Mouse (Mus musculus) hindbrain, embryonic 10.5 days (tissue): ENCODE measurements around the gene Gprc5c. TPM values are rescaled to one million over a fixed set of nuclear protein-coding genes. Genes with fewer than 3 reads are reported as not detected.

Experiments used
- DNase-seq: peaks from one replicate; pipeline ENCODE4 v3.0.0-alpha.2; 2017; ENCODE audit warnings: low spot score
- H3K27ac ChIP-seq: fragments of 300-500 bp; sonication (generic); 2 replicates; pipeline ENCODE4 v1.5.1; 2016; ENCODE audit warnings: mild to moderate bottlenecking, moderate library complexity
- H3K27me3 ChIP-seq: fragments of 300-500 bp; sonication (generic); 2 replicates; pipeline ENCODE4 v1.6.1; 2016; ENCODE audit warnings: mild to moderate bottlenecking; ENCODE audit not compliant: poor library complexity, insufficient read depth, severe bottlenecking
- H3K36me3 ChIP-seq: fragments of 300-500 bp; sonication (generic); 2 replicates; pipeline ENCODE4 v1.6.1; 2016; ENCODE audit warnings: mild to moderate bottlenecking, moderate library complexity
- H3K4me1 ChIP-seq: fragments of 300-500 bp; sonication (generic); replicated peaks from 2 replicates; pipeline ENCODE4 v1.6.1; 2016; ENCODE audit warnings: mild to moderate bottlenecking
- H3K4me3 ChIP-seq: fragments of 300-500 bp; sonication (generic); 2 replicates; pipeline ENCODE4 v1.5.1; 2016; ENCODE audit warnings: mild to moderate bottlenecking, moderate library complexity
- H3K9me3 ChIP-seq: fragments of 300-500 bp; sonication (generic); 2 replicates; pipeline ENCODE4 v1.6.1; 2016; ENCODE audit warnings: mild to moderate bottlenecking, moderate library complexity
- WGBS: fragments of 180-500 bp; shearing (Covaris S2); methylation state at CpG from one replicate; pipeline ENCODE4 v1.1.7; 2016; 5-methylcytosine and 5-hydroxymethylcytosine counted together
- polyA plus RNA-seq: library from polyadenylated mRNA; unstranded; fragments of >200 nt; fragmentation: Nextera tagmentation; extraction: Ambion mirVana; gene quantifications from 2 replicates; pipeline ENCODE4 v1.2.1, GENCODE M21; 2016

The Gprc5c gene
- polyA plus RNA-seq, 1 experiment from 2014 or later = 31.5 TPM

- Histone ChIP-seq H3K4me3 (no peak overlapping the region), H3K9me3 (0 out of 2 replicates have a peak, but pooled peaks cover 3% of the 10 kb centered on the region), H3K27me3 (no peaks in the 10 kb centered on the region), H3K36me3 (peaks cover 16% of the 10 kb centered on the region), H3K27ac (no peak overlapping the region), H3K4me1 (peaks cover 24% of the 10 kb centered on the region)
- WGBS = 86% methylated on average over 3 of the region's 3 CpGs
- DNase-seq = no peak
Measured at GRCm38 (mm10) chr11:114862687-114863086, 11.7 kb downstream of the Gprc5c start.

DNA sequence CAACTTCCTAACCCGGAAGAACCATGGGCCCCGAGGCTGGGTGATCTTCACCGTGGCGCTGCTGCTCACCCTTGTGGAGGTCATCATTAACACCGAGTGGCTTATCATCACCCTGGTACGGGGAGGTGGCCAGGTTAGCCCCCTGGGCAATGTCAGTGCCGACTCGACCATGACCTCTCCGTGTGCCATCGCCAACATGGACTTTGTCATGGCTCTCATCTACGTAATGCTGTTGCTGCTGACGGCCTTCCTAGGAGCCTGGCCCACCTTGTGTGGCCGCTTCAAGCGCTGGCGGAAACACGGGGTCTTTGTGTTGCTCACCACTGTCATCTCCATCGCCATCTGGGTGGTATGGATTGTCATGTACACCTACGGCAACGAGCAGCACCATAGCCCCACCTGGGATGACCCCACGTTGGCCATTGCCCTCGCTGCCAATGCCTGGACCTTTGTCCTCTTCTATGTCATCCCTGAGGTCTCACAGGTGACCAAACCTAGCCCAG lies 13.0 kb downstream of the Gprc5c start:
- Histone ChIP-seq H3K4me3 (no peak overlapping the region), H3K36me3 (peaks cover 25% of the 10 kb centered on the region), H3K4me1 (peaks cover 25% of the 10 kb centered on the region), H3K27ac (0 out of 2 replicates have a peak overlapping the region, but pooled peaks have one; percentile 8), H3K9me3 (no peaks in the 10 kb centered on the region), H3K27me3 (no peaks in the 10 kb centered on the region)
- WGBS = 91% methylated on average over 21 of the region's 21 CpGs
- no peak for DNase-seq

GRCm38 (mm10) chr11:114865999-114866398 lies 15.0 kb downstream of the Gprc5c start:
- H3K9me3 ChIP-seq = no peaks in the 10 kb centered on the region
- DNase-seq = no peak
- H3K36me3 ChIP-seq = peaks cover 37% of the 10 kb centered on the region
- H3K4me3 ChIP-seq = no peak overlapping the region
- 73% methylated on average over 5 of the region's 5 CpGs for WGBS
- H3K27me3 ChIP-seq = no peaks in the 10 kb centered on the region
- peak overlapping the region; percentile 72 for H3K27ac ChIP-seq
- peaks cover 25% of the 10 kb centered on the region for H3K4me1 ChIP-seq

GRCm38 (mm10) chr11:114866486-114867360 lies 15.8 kb downstream of the Gprc5c start:
- peak overlapping the region; percentile 72 for H3K27ac ChIP-seq
- no peaks in the 10 kb centered on the region for H3K9me3 ChIP-seq
- 44% methylated on average over 10 of the region's 10 CpGs for WGBS
- DNase-seq = no peak
- peaks cover 25% of the 10 kb centered on the region for H3K4me1 ChIP-seq
- no peak overlapping the region; the same call in 1 of the 2 replicates for H3K4me3 ChIP-seq
- H3K27me3 ChIP-seq = no peaks in the 10 kb centered on the region
- H3K36me3 ChIP-seq = peaks cover 45% of the 10 kb centered on the region

DNA sequence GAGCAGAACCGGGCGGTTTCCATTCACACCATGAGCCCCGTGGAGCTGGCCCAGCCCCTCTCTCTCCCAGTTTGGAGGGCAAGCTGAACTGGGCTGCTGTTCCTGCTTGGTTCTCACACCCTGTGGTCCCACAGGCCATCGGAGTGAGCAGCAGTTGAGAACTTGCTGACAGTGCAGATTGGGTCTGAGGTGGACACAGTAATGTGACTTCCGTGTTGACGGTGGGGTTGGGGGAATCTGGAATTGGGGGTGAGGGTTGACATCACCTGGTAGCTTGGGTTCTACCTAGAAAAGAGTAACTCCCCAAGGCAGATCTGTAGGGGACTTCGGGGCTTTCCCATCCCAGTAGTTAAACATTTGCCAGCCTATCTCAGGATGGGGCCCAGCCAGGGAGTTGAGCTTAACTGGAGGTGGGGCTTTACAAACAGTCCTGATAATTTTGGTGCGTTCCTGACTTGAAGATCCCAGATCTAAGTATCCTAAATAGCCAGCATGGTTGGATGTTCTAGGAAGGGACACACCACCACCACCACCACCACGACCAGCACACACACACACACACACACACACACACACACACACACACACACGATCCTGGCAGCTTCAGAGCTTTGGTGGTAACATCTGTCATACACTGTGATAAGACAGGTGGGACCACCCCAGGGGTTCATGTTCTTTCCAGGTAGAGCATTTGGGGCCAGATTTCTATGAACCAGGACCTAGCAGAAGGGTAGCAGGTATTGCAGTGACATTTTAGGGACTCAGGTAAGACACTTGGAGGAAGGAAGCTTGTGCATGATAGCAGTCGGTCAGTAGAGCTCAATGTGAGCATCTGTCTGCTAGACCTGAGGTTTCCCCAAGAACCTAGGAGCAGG lies 16.6 kb downstream of the Gprc5c start:
- DNase-seq = no peak
- 66% methylated on average over 11 of the region's 11 CpGs for WGBS
- no peak overlapping the region; the same call in 1 of the 2 replicates for H3K4me3 ChIP-seq
- H3K9me3 ChIP-seq = no peaks in the 10 kb centered on the region
- peaks cover 29% of the 10 kb centered on the region for H3K4me1 ChIP-seq
- no peaks in the 10 kb centered on the region for H3K27me3 ChIP-seq
- H3K27ac ChIP-seq = peak overlapping the region; percentile 72
- peaks cover 47% of the 10 kb centered on the region for H3K36me3 ChIP-seq

GRCm38 (mm10) chr11:114868280-114868679 lies 17.3 kb downstream of the Gprc5c start:
- WGBS = 92% methylated on average over 12 of the region's 12 CpGs
- Histone ChIP-seq H3K4me1 (peaks cover 36% of the 10 kb centered on the region), H3K27ac (no peak overlapping the region), H3K9me3 (no peaks in the 10 kb centered on the region), H3K4me3 (no peak overlapping the region), H3K27me3 (no peaks in the 10 kb centered on the region), H3K36me3 (peaks cover 49% of the 10 kb centered on the region)
- DNase-seq = no peak

DNA sequence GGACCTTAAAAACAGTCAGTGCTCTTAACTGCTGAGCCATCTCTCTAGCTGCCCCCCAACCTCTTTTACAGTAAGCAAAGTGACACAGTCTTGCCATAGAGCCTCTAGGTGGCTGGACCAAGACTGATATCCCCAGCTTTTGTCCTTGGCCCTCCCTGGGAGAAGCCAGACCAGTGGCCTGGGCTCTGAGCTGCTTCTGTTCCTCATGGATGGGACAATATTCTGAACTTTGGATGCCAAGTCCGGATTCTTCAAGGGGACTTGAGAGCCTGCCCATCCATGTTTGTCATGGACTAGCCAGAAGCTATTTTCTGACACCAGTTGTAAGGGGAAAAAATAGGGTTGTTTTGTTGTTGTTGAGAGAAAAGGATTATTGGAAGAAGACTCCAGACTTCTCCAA lies 18.8 kb downstream of the Gprc5c start:
- WGBS = 80% methylated on average over 1 of the region's 1 CpGs
- Histone ChIP-seq H3K27me3 (peaks cover 11% of the 10 kb centered on the region; the same call in 1 of the 2 replicates), H3K36me3 (peaks cover 38% of the 10 kb centered on the region), H3K9me3 (no peaks in the 10 kb centered on the region), H3K4me3 (no peak overlapping the region), H3K27ac (no peak overlapping the region), H3K4me1 (peaks cover 51% of the 10 kb centered on the region)
- no peak for DNase-seq

- H3K4me1 ChIP-seq = peaks cover 56% of the 10 kb centered on the region
- 93% methylated on average over 2 of the region's 2 CpGs for WGBS
Measured at GRCm38 (mm10) chr11:114871540-114871939, 20.6 kb downstream of the Gprc5c start.

DNA sequence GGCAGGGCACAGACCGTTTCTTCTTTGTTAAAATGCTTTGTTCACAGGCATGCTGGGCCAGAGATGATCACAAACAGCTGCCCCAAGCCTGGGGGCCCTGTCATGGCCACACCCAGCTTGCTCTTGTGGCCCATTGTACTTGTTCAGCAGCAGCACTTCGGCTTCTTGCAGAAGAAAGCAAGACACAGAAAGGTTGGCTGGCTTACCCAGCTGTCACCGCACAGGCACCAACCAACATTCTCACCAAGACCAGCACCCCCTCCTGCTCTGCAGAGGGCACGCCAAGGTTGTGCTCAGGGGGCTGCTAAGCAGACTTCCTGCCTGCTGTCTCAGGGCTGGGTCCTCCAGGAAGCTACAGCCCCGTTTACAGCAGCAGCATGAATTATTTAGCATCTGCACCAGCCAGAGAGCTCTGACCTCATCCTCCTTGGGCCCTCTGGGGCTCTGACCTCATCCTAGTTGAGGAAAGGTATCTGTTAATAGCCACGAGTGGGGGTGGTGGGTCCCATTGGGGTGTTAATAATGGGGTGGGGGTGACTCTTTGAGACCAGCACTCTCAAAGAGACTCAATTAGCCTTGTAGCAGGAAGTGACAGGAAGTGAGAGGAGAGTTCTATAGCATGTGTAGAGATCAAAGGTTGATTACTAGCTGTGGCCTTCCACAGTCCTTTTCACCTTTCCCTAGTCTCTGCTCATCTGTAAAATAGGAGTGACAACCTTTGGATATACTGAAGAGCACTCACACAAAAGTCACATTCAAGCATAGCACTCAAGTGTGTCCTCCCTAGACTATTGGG lies 22.3 kb downstream of the Gprc5c start:
- Histone ChIP-seq H3K36me3 (peaks cover 32% of the 10 kb centered on the region), H3K27me3 (peaks cover 14% of the 10 kb centered on the region; the same call in 1 of the 2 replicates), H3K4me1 (peaks cover 49% of the 10 kb centered on the region), H3K9me3 (no peaks in the 10 kb centered on the region), H3K27ac (peak overlapping the region; percentile 83), H3K4me3 (peak overlapping the region; percentile 6; the same call in 1 of the 2 replicates)
- no peak for DNase-seq
- 14% methylated on average over 6 of the region's 6 CpGs for WGBS

More at GRCm38 (mm10) chr11:114871540-114871939, 20.6 kb downstream of the Gprc5c start:
- Histone ChIP-seq H3K4me3 (no peak overlapping the region), H3K9me3 (no peaks in the 10 kb centered on the region), H3K36me3 (peaks cover 38% of the 10 kb centered on the region), H3K27me3 (peaks cover 14% of the 10 kb centered on the region; the same call in 1 of the 2 replicates), H3K27ac (0 out of 2 replicates have a peak overlapping the region, but pooled peaks have one; percentile 35)
- no peak for DNase-seq

DNA sequence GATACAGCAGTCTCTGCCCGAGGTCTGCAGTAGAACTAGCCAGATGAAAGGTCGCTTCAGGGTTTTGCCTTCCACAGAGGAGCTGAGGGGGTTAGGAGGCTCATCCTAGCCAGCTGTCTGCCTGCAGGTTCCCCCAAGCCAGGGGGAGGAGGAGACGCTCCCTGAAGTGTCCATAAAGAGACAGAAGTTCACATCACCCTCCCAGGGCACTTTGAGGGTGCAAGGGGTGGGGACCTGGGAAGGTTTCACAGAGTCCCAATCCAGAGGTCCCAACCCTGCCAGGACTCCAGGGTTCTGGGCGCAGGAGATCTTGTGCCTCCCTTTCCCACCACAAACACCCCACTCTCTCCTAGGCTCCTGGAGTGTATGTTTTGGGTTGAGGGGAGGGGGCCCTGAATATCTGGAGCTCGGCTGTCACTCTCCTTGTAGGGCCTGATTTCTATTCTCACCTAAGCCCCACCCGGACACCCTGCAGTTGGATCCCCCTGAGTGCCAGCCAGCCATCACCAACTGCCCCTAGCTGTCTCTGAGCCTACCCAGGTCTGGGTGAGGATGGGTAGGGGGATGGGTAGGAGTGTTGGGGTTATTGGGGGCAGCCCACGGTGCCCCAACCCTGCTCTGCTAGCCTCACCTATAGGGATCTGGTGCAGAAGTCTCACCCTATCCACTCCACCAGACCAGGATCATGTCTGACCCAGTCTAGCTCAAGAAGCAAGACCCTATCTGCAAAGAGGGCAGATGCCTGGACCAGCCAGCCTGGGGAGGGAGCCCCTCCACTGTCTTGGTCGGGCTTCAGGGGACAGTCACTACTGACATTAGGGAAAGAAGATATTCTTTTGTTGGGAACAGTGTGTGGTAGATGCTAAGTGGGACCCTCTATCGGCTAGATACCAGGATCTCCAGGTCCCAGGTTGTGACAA lies 23.5 kb downstream of the Gprc5c start:
- H3K4me3 ChIP-seq = no peak overlapping the region
- peaks cover 21% of the 10 kb centered on the region for H3K36me3 ChIP-seq
- peak overlapping the region; percentile 60 for H3K27ac ChIP-seq
- WGBS = 49% methylated on average over 9 of the region's 9 CpGs
- H3K4me1 ChIP-seq = peaks cover 49% of the 10 kb centered on the region
- H3K9me3 ChIP-seq = no peaks in the 10 kb centered on the region
- H3K27me3 ChIP-seq = peaks cover 14% of the 10 kb centered on the region; the same call in 1 of the 2 replicates
- DNase-seq = peak; percentile 9

DNA sequence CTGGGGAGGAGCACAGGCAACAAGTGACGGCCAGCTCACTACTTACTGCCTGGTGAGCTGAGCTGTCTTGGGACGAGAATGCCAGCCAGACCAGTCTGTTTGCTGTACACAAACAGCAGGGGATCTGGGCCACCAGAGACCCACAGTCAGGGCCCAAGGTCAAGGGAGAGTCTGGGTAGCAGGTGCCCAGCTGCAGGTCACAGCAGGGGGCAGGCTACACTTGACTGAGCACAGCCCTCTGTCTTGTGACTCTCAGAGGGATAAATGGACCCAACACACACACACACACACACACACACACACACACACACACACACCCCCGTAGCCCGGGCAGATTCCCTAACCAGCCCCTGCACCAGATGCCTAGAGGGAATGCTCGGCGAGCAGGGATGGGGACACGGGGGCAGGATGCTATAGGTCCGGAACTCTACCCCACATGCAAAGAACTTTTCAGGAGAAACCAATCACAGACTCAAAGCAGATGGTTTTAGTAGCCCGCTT lies 24.4 kb downstream of the Gprc5c start:
- H3K27me3 ChIP-seq = peaks cover 14% of the 10 kb centered on the region; the same call in 1 of the 2 replicates
- H3K4me3 ChIP-seq = no peak overlapping the region
- peak overlapping the region; percentile 53; the same call in 1 of the 2 replicates for H3K27ac ChIP-seq
- H3K36me3 ChIP-seq = peaks cover 19% of the 10 kb centered on the region
- WGBS = 8% methylated on average over 9 of the region's 9 CpGs
- H3K9me3 ChIP-seq = no peaks in the 10 kb centered on the region
- DNase-seq = peak; percentile 46
- peaks cover 51% of the 10 kb centered on the region for H3K4me1 ChIP-seq
